Comparison of ENCODE assay signal across 11 mouse cellular contexts in genomic region chr3:21479846-21480245, GRCm38 (mm10).
"Had no signal": no experiment of that assay in that cellular context is flagged by ENCODE, and none has a peak within 500 bp of the region (broad histone marks: within the 10 kb centered on the region; RNA-seq: fewer than 3 reads in every experiment).

No protein-coding gene starts in this region.

- H3K36me3 ChIP-seq: limb, embryonic 12.5 days; liver, embryonic 13.5 days; midbrain, embryonic 10.5 days; neural tube, embryonic 12.5 days had no signal

- H3K9me3 ChIP-seq: limb, embryonic 12.5 days; liver, embryonic 13.5 days; midbrain, embryonic 10.5 days; neural tube, embryonic 12.5 days had no signal

- DNase-seq: liver; liver, embryonic 13.5 days; liver, postnatal 0 days; spleen, adult 18-20 months; thymus, adult 2 months; thymus, postnatal 25 days had no signal

- ATAC-seq: intestine, postnatal 0 days; liver, postnatal 0 days had no signal

- H3K4me1 ChIP-seq: liver, embryonic 13.5 days had no signal

- H3K9ac ChIP-seq: limb, embryonic 12.5 days; liver, embryonic 13.5 days; liver, postnatal 0 days; neural tube, embryonic 12.5 days had no signal

- H3K4me2 ChIP-seq: limb, embryonic 12.5 days; liver, embryonic 13.5 days; neural tube, embryonic 12.5 days had no signal

- H3K27ac ChIP-seq: limb, embryonic 12.5 days; liver, embryonic 13.5 days; neural tube, embryonic 12.5 days had no signal

- H3K4me3 ChIP-seq: limb, embryonic 12.5 days; liver, embryonic 13.5 days; midbrain, embryonic 10.5 days; myocyte; neural tube, embryonic 12.5 days had no signal

- H3K27me3 ChIP-seq: limb, embryonic 12.5 days; liver, embryonic 13.5 days; neural tube, embryonic 12.5 days had no signal
